Mouse (Mus musculus) layer of hippocampus, adult 6 months (tissue): Measurements from ENCODE around the gene Atp5c1. TPM values are rescaled to one million over a fixed set of nuclear protein-coding genes. Genes with fewer than 3 reads are reported as not detected.

Experiments
- long read RNA-seq, 2 experiments: library from polyadenylated mRNA; unstranded; transcript quantifications; one replicate each; pipeline ENCODE4 v2.0.0; 2019 to 2020
- polyA plus RNA-seq: library from polyadenylated mRNA; unstranded; fragments of <200 nt; fragmentation: Nextera tagmentation; gene quantifications from 2 replicates; pipeline ENCODE4 v1.2.3, GENCODE M21; 2021

Atp5c1 gene
- polyA plus RNA-seq = 794 and 797 TPM in 2 replicates
- long read RNA-seq, experiment 1, transcript Atp5c1-201 (9 exons, 1,060 nt) = minor isoform, 40 of 846 reads
- long read RNA-seq, experiment 1, transcript Atp5c1-203 (10 exons, 1,166 nt) = major isoform, 707 of 846 reads
- long read RNA-seq, experiment 1, partial matches to known transcripts = 65 of 846 reads
- long read RNA-seq, experiment 1, other reads (novel, unspliced or antisense) = 32 of 846 reads
- long read RNA-seq, experiment 2, transcript Atp5c1-203 (10 exons, 1,166 nt) = major isoform, 653 of 748 reads
- long read RNA-seq, experiment 2, transcript Atp5c1-202 (10 exons, 1,735 nt) = minor isoform, 5 of 748 reads
- long read RNA-seq, experiment 2, transcript Atp5c1-201 (9 exons, 1,060 nt) = minor isoform, 21 of 748 reads
- long read RNA-seq, experiment 2, partial matches to known transcripts = 9 of 748 reads
- long read RNA-seq, experiment 2, other reads (novel, unspliced or antisense) = 60 of 748 reads

DNA sequence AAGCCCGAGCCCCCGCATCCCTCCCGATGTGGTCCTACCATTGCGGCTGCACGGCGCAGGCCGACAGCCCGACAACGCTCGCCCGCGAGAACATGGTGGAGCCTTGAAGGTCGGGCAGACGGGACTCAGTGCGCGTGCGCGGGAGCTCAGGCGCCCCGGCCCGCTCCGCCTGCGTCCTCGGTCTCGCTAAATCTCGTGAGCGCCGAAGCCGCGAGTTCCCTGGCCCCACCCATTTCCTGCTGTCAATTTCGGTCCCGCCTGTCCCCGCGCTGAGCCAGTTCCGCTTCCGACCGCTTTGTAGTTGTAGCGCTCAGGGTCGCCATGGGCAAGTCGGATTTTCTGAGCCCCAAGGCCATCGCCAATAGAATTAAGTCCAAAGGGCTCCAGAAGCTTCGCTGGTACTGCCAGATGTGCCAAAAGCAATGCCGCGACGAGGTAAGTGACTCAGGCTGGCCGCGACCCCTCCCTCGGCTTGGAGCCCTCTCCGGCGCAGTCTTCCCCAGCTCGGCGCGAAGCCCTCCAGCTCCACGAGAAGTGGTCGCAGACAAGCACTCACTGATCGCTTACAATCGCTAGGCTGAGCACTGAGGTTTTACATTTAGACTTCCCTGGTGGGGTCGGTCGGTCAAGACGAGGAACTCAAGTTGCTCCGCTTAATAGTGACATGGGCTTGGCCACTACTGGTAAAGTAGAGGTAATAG, at the start of gene Atp5c1, which contains the start of gene Kin:
TSS of gene Atp5c1 (minus strand) at position 201 of the 701 bp plus-strand sequence.
TSS of gene Kin (plus strand) at position 284 of the 701 bp plus-strand sequence.

GRCm38 (mm10) chr2:10048461-10048860, 31.8 kb downstream of the Atp5c1 start, which contains the start of gene Taf3:
Gene Taf3, minus strand, starts transcription at chr2:10048596.

Other genes with a start within 250 kb of the Atp5c1 start
- not detected in 2 replicates for gene 4930412O13Rik, start 199.3 kb downstream of the Atp5c1 start, polyA plus RNA-seq
- not detected in 2 replicates for gene 9230102O04Rik, start 191.0 kb downstream of the Atp5c1 start, polyA plus RNA-seq
- 0.20 TPM in 1 of 2 replicates, not detected in the other for gene Gata3, start 190.5 kb downstream of the Atp5c1 start, polyA plus RNA-seq
- gene Taf3, start 31.9 kb downstream of the Atp5c1 start, polyA plus RNA-seq = 7.0 and 7.3 TPM in 2 replicates
- 12.6 and 12.9 TPM in 2 replicates for gene Kin, start 83 bp upstream of the Atp5c1 start, polyA plus RNA-seq
- 0.40 and 0.87 TPM in 2 replicates for gene Itih2, start 50.9 kb upstream of the Atp5c1 start, polyA plus RNA-seq
- 8.2 and 9.1 TPM in 2 replicates for gene Itih5, start 73.1 kb upstream of the Atp5c1 start, polyA plus RNA-seq